Mouse (Mus musculus) forebrain, embryonic 10.5 days (tissue): ENCODE data around the gene Slc22a15. TPM values are rescaled to one million over a fixed set of nuclear protein-coding genes. Genes with fewer than 3 reads are reported as not detected.

Experiments
- DNase-seq: peaks from one replicate; pipeline ENCODE4 v3.0.0-alpha.2; 2017; ENCODE audit warnings: low spot score; ENCODE audit errors: extremely low spot score
- H3K27ac ChIP-seq: fragments of 300-500 bp; sonication (generic); 2 replicates; pipeline ENCODE4 v1.5.1; 2016; ENCODE audit warnings: mild to moderate bottlenecking
- H3K27me3 ChIP-seq: fragments of 300-500 bp; sonication (generic); 2 replicates; pipeline ENCODE4 v1.6.1; 2016; ENCODE audit warnings: mild to moderate bottlenecking; ENCODE audit not compliant: poor library complexity, severe bottlenecking
- H3K36me3 ChIP-seq: fragments of 300-500 bp; sonication (generic); replicated peaks from 2 replicates; pipeline ENCODE4 v1.6.1; 2016; ENCODE audit warnings: mild to moderate bottlenecking, moderate library complexity
- H3K4me1 ChIP-seq: fragments of 300-500 bp; sonication (generic); 2 replicates; pipeline ENCODE4 v1.6.1; 2016
- H3K4me3 ChIP-seq: fragments of 300-500 bp; sonication (generic); 2 replicates; pipeline ENCODE4 v1.5.1; 2016; ENCODE audit warnings: mild to moderate bottlenecking, moderate library complexity
- H3K9me3 ChIP-seq: fragments of 300-500 bp; sonication (generic); 2 replicates; pipeline ENCODE4 v1.6.1; 2016; ENCODE audit warnings: mild to moderate bottlenecking, moderate library complexity
- WGBS: fragments of 180-500 bp; shearing (Covaris S2); methylation state at CpG from one replicate; pipeline ENCODE4 v1.1.7; 2016; 5-methylcytosine and 5-hydroxymethylcytosine counted together
- polyA plus RNA-seq: library from polyadenylated mRNA; unstranded; fragments of >200 nt; fragmentation: Nextera tagmentation; extraction: Ambion mirVana; gene quantifications from 2 replicates; pipeline ENCODE4 v1.2.1, GENCODE M21; 2016

Gene Slc22a15
- polyA plus RNA-seq, 1 experiment from 2014 or later = 3.7 TPM

- 86% methylated on average over 6 of the region's 6 CpGs for WGBS
- DNase-seq = no peak
These were observed 12.2 kb downstream of the Slc22a15 start for GRCm38 (mm10) chr3:101912041-101912440.

GRCm38 (mm10) chr3:101907049-101907448 is 17.2 kb downstream of the Slc22a15 start:
- no peaks in the 10 kb centered on the region for H3K9me3 ChIP-seq
- H3K4me1 ChIP-seq = peaks cover 17% of the 10 kb centered on the region
- no peak overlapping the region for H3K27ac ChIP-seq
- H3K4me3 ChIP-seq = no peak overlapping the region
- H3K36me3 ChIP-seq = no peaks in the 10 kb centered on the region
- no peaks in the 10 kb centered on the region for H3K27me3 ChIP-seq
- 47% methylated on average over 2 of the region's 2 CpGs for WGBS
- no peak for DNase-seq

More at GRCm38 (mm10) chr3:101912041-101912440, 12.2 kb downstream of the Slc22a15 start:
- H3K36me3 ChIP-seq = peaks cover 4% of the 10 kb centered on the region; the same call in 1 of the 2 replicates
- no peaks in the 10 kb centered on the region for H3K9me3 ChIP-seq
- no peaks in the 10 kb centered on the region; the same call in 1 of the 2 replicates for H3K4me1 ChIP-seq
- no peaks in the 10 kb centered on the region for H3K27me3 ChIP-seq
- H3K27ac ChIP-seq = no peak overlapping the region
- H3K4me3 ChIP-seq = no peak overlapping the region

- peaks cover 17% of the 10 kb centered on the region for H3K4me1 ChIP-seq
- 95% methylated on average over 7 of the region's 7 CpGs for whole genome bisulfite sequencing
- H3K9me3 ChIP-seq = no peaks in the 10 kb centered on the region
- no peak for DNase-seq
- no peak overlapping the region for H3K27ac ChIP-seq
- H3K27me3 ChIP-seq = no peaks in the 10 kb centered on the region
- H3K4me3 ChIP-seq = no peak overlapping the region
- H3K36me3 ChIP-seq = no peaks in the 10 kb centered on the region
These were observed 19.5 kb downstream of the Slc22a15 start for GRCm38 (mm10) chr3:101904776-101905175.

- no peak overlapping the region for H3K4me3 ChIP-seq
- H3K36me3 ChIP-seq = no peaks in the 10 kb centered on the region
- no peaks in the 10 kb centered on the region for H3K27me3 ChIP-seq
- H3K9me3 ChIP-seq = no peaks in the 10 kb centered on the region
- WGBS = 73% methylated on average over 5 of the region's 5 CpGs
- no peak for DNase-seq
- peaks cover 17% of the 10 kb centered on the region for H3K4me1 ChIP-seq
- no peak overlapping the region for H3K27ac ChIP-seq
These were observed 21.2 kb downstream of the Slc22a15 start for GRCm38 (mm10) chr3:101903091-101903490.

- no peak for DNase-seq
- Histone ChIP-seq H3K27ac (no peak overlapping the region), H3K4me3 (no peak overlapping the region), H3K9me3 (no peaks in the 10 kb centered on the region), H3K27me3 (no peaks in the 10 kb centered on the region), H3K36me3 (no peaks in the 10 kb centered on the region), H3K4me1 (peaks cover 17% of the 10 kb centered on the region)
- 75% methylated on average over 7 of the region's 7 CpGs for WGBS
These were observed 21.9 kb downstream of the Slc22a15 start for GRCm38 (mm10) chr3:101902344-101902743.

- peaks cover 3% of the 10 kb centered on the region; the same call in 1 of the 2 replicates for H3K4me1 ChIP-seq
- no peak overlapping the region for H3K27ac ChIP-seq
- 93% methylated on average over 15 of the region's 15 CpGs for WGBS
- H3K9me3 ChIP-seq = no peaks in the 10 kb centered on the region
- peaks cover 4% of the 10 kb centered on the region; the same call in 1 of the 2 replicates for H3K27me3 ChIP-seq
- no peak for DNase-seq
- no peaks in the 10 kb centered on the region for H3K36me3 ChIP-seq
- no peak overlapping the region for H3K4me3 ChIP-seq
These were observed 26.8 kb downstream of the Slc22a15 start for GRCm38 (mm10) chr3:101897377-101897974.

- DNase-seq = peak; percentile 61
- no peaks in the 10 kb centered on the region for H3K9me3 ChIP-seq
- no peaks in the 10 kb centered on the region for H3K36me3 ChIP-seq
- peaks cover 4% of the 10 kb centered on the region; the same call in 1 of the 2 replicates for H3K27me3 ChIP-seq
- no peak overlapping the region for H3K4me3 ChIP-seq
- 26% methylated on average over 9 of the region's 9 CpGs for WGBS
- no peak overlapping the region for H3K27ac ChIP-seq
- no peaks in the 10 kb centered on the region for H3K4me1 ChIP-seq
These were observed 27.4 kb downstream of the Slc22a15 start for GRCm38 (mm10) chr3:101896893-101897292.

GRCm38 (mm10) chr3:101895376-101895910 is 28.8 kb downstream of the Slc22a15 start:
- WGBS = 87% methylated on average over 7 of the region's 7 CpGs
- peaks cover 4% of the 10 kb centered on the region; the same call in 1 of the 2 replicates for H3K27me3 ChIP-seq
- H3K4me3 ChIP-seq = no peak overlapping the region

GRCm38 (mm10) chr3:101885591-101885990 is 38.7 kb downstream of the Slc22a15 start:
- Histone ChIP-seq H3K9me3 (no peaks in the 10 kb centered on the region), H3K36me3 (no peaks in the 10 kb centered on the region), H3K4me3 (no peak overlapping the region), H3K27ac (no peak overlapping the region), H3K27me3 (peaks cover 1% of the 10 kb centered on the region; the same call in 1 of the 2 replicates), H3K4me1 (peaks cover 20% of the 10 kb centered on the region)
- no peak for DNase-seq
- 58% methylated on average over 3 of the region's 3 CpGs for WGBS

More at GRCm38 (mm10) chr3:101895376-101895910, 28.8 kb downstream of the Slc22a15 start:
- no peaks in the 10 kb centered on the region for H3K9me3 ChIP-seq
- no peaks in the 10 kb centered on the region for H3K4me1 ChIP-seq
- H3K36me3 ChIP-seq = no peaks in the 10 kb centered on the region
- no peak for DNase-seq
- no peak overlapping the region for H3K27ac ChIP-seq

- no peak for DNase-seq
- 88% methylated on average over 4 of the region's 4 CpGs for WGBS
- Histone ChIP-seq H3K27me3 (peaks cover 7% of the 10 kb centered on the region), H3K4me1 (peaks cover 20% of the 10 kb centered on the region), H3K27ac (no peak overlapping the region), H3K4me3 (no peak overlapping the region), H3K36me3 (no peaks in the 10 kb centered on the region), H3K9me3 (no peaks in the 10 kb centered on the region)
These were observed 39.2 kb downstream of the Slc22a15 start for GRCm38 (mm10) chr3:101885041-101885440.

GRCm38 (mm10) chr3:101883902-101884301 is 40.4 kb downstream of the Slc22a15 start:
- WGBS = 74% methylated on average over 3 of the region's 3 CpGs
- DNase-seq = no peak
- peaks cover 18% of the 10 kb centered on the region for H3K27me3 ChIP-seq
- H3K27ac ChIP-seq = no peak overlapping the region
- no peaks in the 10 kb centered on the region for H3K9me3 ChIP-seq
- no peaks in the 10 kb centered on the region; the same call in 1 of the 2 replicates for H3K36me3 ChIP-seq
- H3K4me1 ChIP-seq = peaks cover 20% of the 10 kb centered on the region
- no peak overlapping the region for H3K4me3 ChIP-seq

GRCm38 (mm10) chr3:101881721-101882120 is 42.5 kb downstream of the Slc22a15 start:
- peaks cover 31% of the 10 kb centered on the region for H3K27me3 ChIP-seq
- H3K9me3 ChIP-seq = no peaks in the 10 kb centered on the region
- no peaks in the 10 kb centered on the region; the same call in 1 of the 2 replicates for H3K36me3 ChIP-seq
- no peak overlapping the region for H3K4me3 ChIP-seq
- no peak overlapping the region for H3K27ac ChIP-seq
- DNase-seq = no peak
- peaks cover 41% of the 10 kb centered on the region for H3K4me1 ChIP-seq
- 79% methylated on average over 9 of the region's 9 CpGs for WGBS

- H3K27me3 ChIP-seq = peaks cover 36% of the 10 kb centered on the region
- no peaks in the 10 kb centered on the region for H3K9me3 ChIP-seq
- H3K4me1 ChIP-seq = peaks cover 47% of the 10 kb centered on the region
- H3K4me3 ChIP-seq = no peak overlapping the region
- no peak for DNase-seq
- 80% methylated on average over 6 of the region's 6 CpGs for WGBS
- no peak overlapping the region for H3K27ac ChIP-seq
- H3K36me3 ChIP-seq = no peaks in the 10 kb centered on the region; the same call in 1 of the 2 replicates
These were observed 43.4 kb downstream of the Slc22a15 start for GRCm38 (mm10) chr3:101880818-101881217.
